Mouse (Mus musculus) testis, adult 2 months (tissue): ENCODE measurements around the gene Trappc4.
"Not testable (repeated sequence)": the region's sequence is repeated elsewhere in the genome, so short reads cannot be mapped to it uniquely, and the experiment has no call there.

Source experiments
- CTCF ChIP-seq: fragments of 200-500 bp; IDR thresholded peaks from 2 replicates; pipeline ENCODE4 v1.5.1; 2012; ENCODE audit warnings: low read depth, mild to moderate bottlenecking, inconsistent platforms, low read length, moderate library complexity; ENCODE audit not compliant: control insufficient read depth, insufficient read depth, insufficient replicate concordance
- POLR2A ChIP-seq: fragments of 200-500 bp; IDR thresholded peaks from 2 replicates; pipeline ENCODE4 v1.6.1; 2012; ENCODE audit warnings: low read depth, mild to moderate bottlenecking, inconsistent platforms, low read length, moderate library complexity; ENCODE audit not compliant: control insufficient read depth

- TF ChIP-seq CTCF, POLR2A: not testable (repeated sequence)
These were observed 30.1 kb downstream of the Trappc4 start for GRCm38 (mm10) chr9:44377335-44377734.
